Mouse (Mus musculus): ENCODE results near the gene Gm20772. TPM values are rescaled to one million over a fixed set of nuclear protein-coding genes. Genes with fewer than 3 reads are reported as not detected.
"Not testable (repeated sequence)": the region's sequence is repeated elsewhere in the genome, so short reads cannot be mapped to it uniquely, and the experiment has no call there.

Gene Gm20772
- total RNA-seq (2014; fragmentation: Nextera tagmentation) = not detected in 2 replicates
- total RNA-seq (2017) = not detected in 2 replicates
- not detected in 2 replicates for polyA plus RNA-seq (2012)

DNA sequence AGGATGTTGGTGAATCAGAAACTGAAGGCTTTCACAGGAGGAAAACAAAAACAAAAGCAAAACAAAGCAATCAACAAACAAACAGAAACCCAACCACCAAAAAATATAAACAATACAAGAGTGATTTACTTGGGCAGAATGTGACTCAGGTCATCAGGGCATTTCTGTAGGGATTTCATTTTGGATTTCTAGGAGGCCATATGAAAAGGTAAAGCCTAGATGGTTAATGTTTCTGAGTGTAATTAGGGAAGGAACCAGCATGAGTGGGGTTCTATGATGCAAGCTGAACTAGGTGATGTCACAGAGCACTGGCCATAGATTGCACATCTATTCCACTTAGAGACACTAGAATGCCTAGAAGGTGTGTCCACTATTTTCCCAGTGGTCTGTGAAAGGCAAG lies at the start of gene Gm20772, which contains the start of gene Gm20831:
Gene Gm20772 (plus strand): TSS at position 301 of the 400 bp plus-strand sequence.
Gene Gm20831 (plus strand): TSS at position 301 of the 400 bp plus-strand sequence.
- H3K4me1 ChIP-seq (ENCODE audit: insufficient read depth, low read depth, low read length); H3K9me3 ChIP-seq (replicated peaks); H3K4me3 ChIP-seq (ENCODE audit: low read depth, low read length); H3K36me3 ChIP-seq (replicated peaks); H3K27me3 ChIP-seq (ENCODE audit: insufficient read depth, low read length); DNase-seq (ENCODE audit: low spot score); ATAC-seq (ENCODE audit: extremely low read depth, insufficient number of reproducible peaks, low FRiP score, poor library complexity, severe bottlenecking): not testable (repeated sequence)

DNA sequence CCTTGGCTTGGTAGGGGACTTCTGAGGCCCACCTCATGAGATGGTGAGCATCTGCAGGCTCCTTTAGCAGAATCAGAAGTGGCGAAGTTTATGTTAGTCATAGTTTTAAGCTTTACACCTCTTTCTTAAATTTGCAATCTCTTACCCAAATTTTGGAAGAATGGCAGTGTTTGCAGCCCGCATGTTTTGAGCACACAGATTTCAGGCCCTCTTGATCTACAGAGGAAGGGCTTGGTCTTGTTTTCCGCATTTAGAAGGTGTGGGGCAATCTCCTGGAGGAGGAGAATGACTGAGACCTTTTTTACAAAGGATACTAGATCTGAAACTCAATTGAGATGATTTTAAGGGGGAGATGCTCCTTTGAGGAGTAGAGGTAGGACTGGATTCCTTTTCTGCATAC lies 28.4 kb upstream of the Gm20772 start, which contains the start of gene Gm21904:
Gene Gm21904 (minus strand): TSS at position 101 of the 400 bp plus-strand sequence.
- not testable (repeated sequence) for H3K4me3 ChIP-seq (ENCODE audit: low read depth, low read length); H3K9me3 ChIP-seq (replicated peaks); H3K27me3 ChIP-seq (ENCODE audit: insufficient read depth, low read length); ATAC-seq (ENCODE audit: extremely low read depth, insufficient number of reproducible peaks, low FRiP score, poor library complexity, severe bottlenecking); H3K36me3 ChIP-seq (replicated peaks); DNase-seq (ENCODE audit: low spot score); H3K4me1 ChIP-seq (ENCODE audit: insufficient read depth, low read depth, low read length)

Other genes with a start within 250 kb of the Gm20772 start
- gene Gm21904, start 28.5 kb upstream of the Gm20772 start, total RNA-seq (2014; fragmentation: Nextera tagmentation) = not detected in 2 replicates
- gene Gm21904, start 28.5 kb upstream of the Gm20772 start, total RNA-seq (2017) = not detected in 2 replicates
- not detected in 2 replicates for gene Gm21904, start 28.5 kb upstream of the Gm20772 start, polyA plus RNA-seq (2012)
- gene Gm20831, start within 50 bp of the Gm20772 start, total RNA-seq (2014; fragmentation: Nextera tagmentation) = not detected in 2 replicates
- gene Gm20831, start within 50 bp of the Gm20772 start, total RNA-seq (2017) = not detected in 2 replicates
- not detected in 2 replicates for gene Gm20831, start within 50 bp of the Gm20772 start, polyA plus RNA-seq (2012)
- gene Srsy, start 62.6 kb downstream of the Gm20772 start, total RNA-seq (2014; fragmentation: Nextera tagmentation) = not detected in 2 replicates
- not detected in 2 replicates for gene Srsy, start 62.6 kb downstream of the Gm20772 start, total RNA-seq (2017)
- gene Srsy, start 62.6 kb downstream of the Gm20772 start, polyA plus RNA-seq (2012) = not detected in 2 replicates
- gene Gm21764, start 187.1 kb downstream of the Gm20772 start, total RNA-seq (2014; fragmentation: Nextera tagmentation) = not detected in 2 replicates
- gene Gm21764, start 187.1 kb downstream of the Gm20772 start, total RNA-seq (2017) = not detected in 2 replicates
- not detected in 2 replicates for gene Gm21764, start 187.1 kb downstream of the Gm20772 start, polyA plus RNA-seq (2012)
- not detected in 2 replicates for gene Ssty1, start 214.4 kb downstream of the Gm20772 start, total RNA-seq (2014; fragmentation: Nextera tagmentation)
- gene Ssty1, start 214.4 kb downstream of the Gm20772 start, total RNA-seq (2017) = not detected in 2 replicates
- not detected in 2 replicates for gene Ssty1, start 214.4 kb downstream of the Gm20772 start, polyA plus RNA-seq (2012)

All from G1E (cell line).